In the genomic region with DNA sequence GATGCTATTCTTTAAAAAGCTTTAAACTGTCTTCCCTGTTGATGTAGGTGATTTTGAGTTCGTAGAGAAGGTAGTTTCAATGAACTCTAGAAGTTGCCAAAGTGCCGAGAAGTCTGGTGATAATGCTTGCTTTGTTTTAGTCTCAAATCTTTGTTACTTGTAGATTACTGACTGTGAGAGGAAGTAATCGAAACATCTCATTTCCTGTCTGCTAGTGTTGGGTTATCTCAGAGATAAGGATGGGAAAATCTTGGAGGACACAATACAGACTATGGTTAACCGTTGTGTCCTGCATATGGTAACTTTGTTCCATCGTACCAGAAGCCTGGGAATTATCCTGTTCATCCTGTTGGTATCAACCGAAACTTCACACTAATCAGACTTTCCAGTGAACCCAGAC, we compare ENCODE assay signal across 25 mouse cellular contexts. TPM values are rescaled to one million over a fixed set of nuclear protein-coding genes. Genes with fewer than 3 reads are reported as not detected.
DNase-seq lines count a peak whose midpoint lies in the region; ATAC-seq and TF ChIP-seq lines count a peak whose summit lies in the region.
"Had no signal": no experiment of that assay in that cellular context is flagged by ENCODE, and none has a peak within 500 bp of the region (broad histone marks: within the 10 kb centered on the region; RNA-seq: fewer than 3 reads in every experiment).

No protein-coding gene starts in this region.

- TF ChIP-seq POLR2A in myocyte (IDR thresholded peaks at IDR 0.05; ENCODE audit: insufficient read length, low read depth) = no peak

- no peak for TF ChIP-seq CTCF in lung, embryonic 14.5 days (IDR thresholded peaks at IDR 0.05; ENCODE audit: low read depth)

- no peak overlapping the region for H3ac ChIP-seq in myocyte (ENCODE audit: control insufficient read depth, insufficient read length)

- no peak for DNase-seq in embryonic facial prominence, embryonic 10.5 days (ENCODE audit: low spot score)
- DNase-seq in lung, embryonic 14.5 days = no peak
- DNase-seq in lung, postnatal 36 days = no peak
- no peak for DNase-seq in kidney, postnatal 25 days
- DNase-seq: adrenal gland, postnatal 14 days; cerebellum, adult 9-10 months; gastrocnemius, postnatal 10 days; heart, postnatal 14 days; kidney, adult 18-20 months; retina, postnatal 1 day; right cerebral cortex, postnatal 25 days; thymus, postnatal 14 days had no signal

- no peak overlapping the region for H3K27ac ChIP-seq in embryonic facial prominence, embryonic 13.5 days
- H3K27ac ChIP-seq in embryonic facial prominence, embryonic 10.5 days (replicated peaks) = no peak overlapping the region
- no peak overlapping the region for H3K27ac ChIP-seq in lung, embryonic 14.5 days (ENCODE audit: low read depth)
- H3K27ac ChIP-seq: left cerebral cortex, adult 2 months; lung, embryonic 15.5 days; macrophage; midbrain, embryonic 10.5 days; neural tube, embryonic 12.5 days had no signal

- H3K4me1 ChIP-seq in embryonic facial prominence, embryonic 13.5 days = peaks cover 16% of the 10 kb centered on the region
- peaks cover 19% of the 10 kb centered on the region for H3K4me1 ChIP-seq in embryonic facial prominence, embryonic 10.5 days
- H3K4me1 ChIP-seq in lung, embryonic 14.5 days (ENCODE audit: insufficient read depth) = peaks cover 4% of the 10 kb centered on the region

- 0 out of 2 replicates have a peak overlapping the region, but pooled peaks have one; percentile 69 for H3K4me2 ChIP-seq in embryonic facial prominence, embryonic 13.5 days
- peak overlapping the region; percentile 78 for H3K4me2 ChIP-seq in lung, embryonic 14.5 days
- peak overlapping the region; percentile 88 for H3K4me2 ChIP-seq in myocyte (ENCODE audit: low read depth)

- H3K9ac ChIP-seq in embryonic facial prominence, embryonic 13.5 days = no peak overlapping the region
- H3K9ac ChIP-seq in lung, embryonic 14.5 days = no peak overlapping the region
- H3K9ac ChIP-seq: lung, embryonic 15.5 days had no signal

- no peak for ATAC-seq in embryonic facial prominence, embryonic 13.5 days (ENCODE audit: insufficient number of reproducible peaks, insufficient read depth, low FRiP score, low TSS enrichment, low read depth)
- ATAC-seq in lung, embryonic 14.5 days (ENCODE audit: insufficient read depth) = no peak
- peak; percentile 38 for ATAC-seq in activated CD4-positive, CD25-positive, alpha-beta regulatory T cell, adult 4 months
- no peak for ATAC-seq in monocyte, adult 5-6 weeks (replicated peaks; ENCODE audit: insufficient number of reproducible peaks, low FRiP score, low TSS enrichment, poor library complexity, severe bottlenecking)
- ATAC-seq: forebrain, embryonic 14.5 days had no signal

- no peak overlapping the region for H3K4me3 ChIP-seq in embryonic facial prominence, embryonic 13.5 days
- H3K4me3 ChIP-seq in embryonic facial prominence, embryonic 10.5 days = no peak overlapping the region
- H3K4me3 ChIP-seq in lung, embryonic 14.5 days (ENCODE audit: low read depth, low read length) = no peak overlapping the region
- H3K4me3 ChIP-seq in myocyte = no peak overlapping the region
- H3K4me3 ChIP-seq: left cerebral cortex, adult 2 months; neural tube, embryonic 12.5 days had no signal

- WGBS in embryonic facial prominence, embryonic 13.5 days = 76% methylated on average over 6 of the region's 6 CpGs
- 81% methylated on average over 6 of the region's 6 CpGs for WGBS in embryonic facial prominence, embryonic 10.5 days
- 40% methylated on average over 6 of the region's 6 CpGs for WGBS in lung, embryonic 14.5 days

- H3K36me3 ChIP-seq in embryonic facial prominence, embryonic 13.5 days = peaks cover 24% of the 10 kb centered on the region
- H3K36me3 ChIP-seq in embryonic facial prominence, embryonic 10.5 days (replicated peaks) = peaks cover 44% of the 10 kb centered on the region
- peaks cover 22% of the 10 kb centered on the region; the same call in 1 of the 2 replicates for H3K36me3 ChIP-seq in lung, embryonic 14.5 days (ENCODE audit: insufficient read depth)
- peaks cover 12% of the 10 kb centered on the region for H3K36me3 ChIP-seq in myocyte (ENCODE audit: control insufficient read depth, insufficient read depth)

- no peaks in the 10 kb centered on the region for H3K27me3 ChIP-seq in embryonic facial prominence, embryonic 13.5 days
- no peaks in the 10 kb centered on the region for H3K27me3 ChIP-seq in embryonic facial prominence, embryonic 10.5 days (replicated peaks; ENCODE audit: low read depth, poor library complexity, severe bottlenecking)
- no peaks in the 10 kb centered on the region for H3K27me3 ChIP-seq in lung, embryonic 14.5 days (ENCODE audit: insufficient read depth, low read length)
- no peaks in the 10 kb centered on the region for H3K27me3 ChIP-seq in myocyte (ENCODE audit: control insufficient read depth, insufficient read depth, insufficient read length)
- H3K27me3 ChIP-seq: lung, embryonic 15.5 days; neural tube, embryonic 12.5 days had no signal

- H3K79me2 ChIP-seq in myocyte (ENCODE audit: control insufficient read depth, insufficient read depth) = peaks cover 68% of the 10 kb centered on the region

- H3K9me3 ChIP-seq in embryonic facial prominence, embryonic 13.5 days = peaks cover 4% of the 10 kb centered on the region
- H3K9me3 ChIP-seq in embryonic facial prominence, embryonic 10.5 days = 0 out of 2 replicates have a peak, but pooled peaks cover 6% of the 10 kb centered on the region
- 0 out of 2 replicates have a peak, but pooled peaks cover 3% of the 10 kb centered on the region for H3K9me3 ChIP-seq in lung, embryonic 14.5 days (ENCODE audit: low read depth, low read length)
- H3K9me3 ChIP-seq: lung, embryonic 15.5 days; midbrain, embryonic 10.5 days; neural tube, embryonic 12.5 days had no signal

TF ChIP-seq in myocyte, 11 proteins besides CTCF, POLR2A, EP300 and RAD21:
- TF ChIP-seq TCF12 (IDR thresholded peaks at IDR 0.05; ENCODE audit: insufficient read depth, poor library complexity, severe bottlenecking) (no peak), TCF3 (IDR thresholded peaks at IDR 0.05; ENCODE audit: insufficient read length, low read depth) (no peak), CEBPB (IDR thresholded peaks at IDR 0.05; ENCODE audit: insufficient read depth, poor library complexity, severe bottlenecking) (no peak), POLR2AphosphoS2 (IDR thresholded peaks at IDR 0.05; ENCODE audit: insufficient read length, low read depth) (no peak), MAX (IDR thresholded peaks at IDR 0.05; ENCODE audit: low read depth) (no peak), MYOG (IDR thresholded peaks at IDR 0.05; ENCODE audit: control insufficient read depth in 1 of 3, insufficient read depth in 1 of 3, insufficient read length in 2 of 3, low read depth in 2 of 3) (no peak), MYOD1 (IDR thresholded peaks at IDR 0.05; ENCODE audit: control insufficient read depth in 1 of 3, insufficient read length in 2 of 3, low read depth in 2 of 3) (no peak), E2F4 (IDR thresholded peaks at IDR 0.05; ENCODE audit: insufficient read depth) (no peak), SRF (IDR thresholded peaks at IDR 0.05; ENCODE audit: control insufficient read depth, insufficient read length, low read depth) (no peak), REST (IDR thresholded peaks at IDR 0.05; ENCODE audit: insufficient read depth, insufficient read length) (no peak)

RNA-seq across cellular contexts. Expression of a gene that starts 2.3 kb away (rescaled TPM):
- 34.1 and 35.2 TPM in 2 replicates for polyA plus RNA-seq in embryonic facial prominence, embryonic 13.5 days (2015; fragmentation: Nextera tagmentation; extraction: Ambion mirVana)
- polyA plus RNA-seq in embryonic facial prominence, embryonic 10.5 days (2016; fragmentation: Nextera tagmentation; extraction: Ambion mirVana) = 37.8 and 38.7 TPM in 2 replicates
- 50.7 and 57.4 TPM in 2 replicates for polyA plus RNA-seq in lung, embryonic 14.5 days (2014; fragmentation: Nextera tagmentation; extraction: Ambion mirVana)
- polyA plus RNA-seq in activated CD4-positive, CD25-positive, alpha-beta regulatory T cell, adult 4 months (2017; shearing (Covaris generic)) = 10 to 100 TPM; 41.9 to 42.7 TPM
- polyA plus RNA-seq in myocyte (2012; fragmentation: generic; extraction: Trizol) = 31.4 TPM
- total RNA-seq in monocyte, adult 5-6 weeks (2017) = 58.3 to 78.3 TPM (median 74.0 TPM) in 3 replicates

RNA-seq across cellular contexts. Expression of a gene that starts 29.3 kb away (rescaled TPM):
- 0.32 and 0.33 TPM in 2 replicates for polyA plus RNA-seq in embryonic facial prominence, embryonic 13.5 days (2015; fragmentation: Nextera tagmentation; extraction: Ambion mirVana)
- 0.21 TPM in 1 of 2 replicates, not detected in the other for polyA plus RNA-seq in embryonic facial prominence, embryonic 10.5 days (2016; fragmentation: Nextera tagmentation; extraction: Ambion mirVana)
- polyA plus RNA-seq in lung, embryonic 14.5 days (2014; fragmentation: Nextera tagmentation; extraction: Ambion mirVana) = 0.14 and 0.28 TPM in 2 replicates
- 10 to 100 TPM; 10.1 to 10.4 TPM for polyA plus RNA-seq in activated CD4-positive, CD25-positive, alpha-beta regulatory T cell, adult 4 months (2017; shearing (Covaris generic))
- polyA plus RNA-seq in myocyte (2012; fragmentation: generic; extraction: Trizol) = 0.48 TPM
- 0.78 TPM in 1 of 3 replicates, not detected in the others for total RNA-seq in monocyte, adult 5-6 weeks (2017)
- total RNA-seq: layer of hippocampus, postnatal 10 days had no signal
- polyA plus RNA-seq: embryonic facial prominence, embryonic 11.5 days; erythroblast, embryonic 14.5 days; macrophage had no signal

RNA-seq across cellular contexts. Expression of a gene that starts 50.7 kb away (rescaled TPM):
- polyA plus RNA-seq in embryonic facial prominence, embryonic 13.5 days (2015; fragmentation: Nextera tagmentation; extraction: Ambion mirVana) = 8.2 and 9.9 TPM in 2 replicates
- 22.5 and 22.9 TPM in 2 replicates for polyA plus RNA-seq in embryonic facial prominence, embryonic 10.5 days (2016; fragmentation: Nextera tagmentation; extraction: Ambion mirVana)
- polyA plus RNA-seq in lung, embryonic 14.5 days (2014; fragmentation: Nextera tagmentation; extraction: Ambion mirVana) = 1.8 and 2.7 TPM in 2 replicates
- 1 to 10 TPM; 4.2 to 4.3 TPM for polyA plus RNA-seq in activated CD4-positive, CD25-positive, alpha-beta regulatory T cell, adult 4 months (2017; shearing (Covaris generic))
- 7.9 TPM for polyA plus RNA-seq in myocyte (2012; fragmentation: generic; extraction: Trizol)
- 0.19 to 0.64 TPM (median 0.29 TPM) in 3 replicates for total RNA-seq in monocyte, adult 5-6 weeks (2017)
